Mouse (Mus musculus): ENCODE measurements around the gene Serpina1c.
"Not testable (repeated sequence)": the region's sequence is repeated elsewhere in the genome, so short reads cannot be mapped to it uniquely, and the experiment has no call there.

The Serpina1c gene

DNA sequence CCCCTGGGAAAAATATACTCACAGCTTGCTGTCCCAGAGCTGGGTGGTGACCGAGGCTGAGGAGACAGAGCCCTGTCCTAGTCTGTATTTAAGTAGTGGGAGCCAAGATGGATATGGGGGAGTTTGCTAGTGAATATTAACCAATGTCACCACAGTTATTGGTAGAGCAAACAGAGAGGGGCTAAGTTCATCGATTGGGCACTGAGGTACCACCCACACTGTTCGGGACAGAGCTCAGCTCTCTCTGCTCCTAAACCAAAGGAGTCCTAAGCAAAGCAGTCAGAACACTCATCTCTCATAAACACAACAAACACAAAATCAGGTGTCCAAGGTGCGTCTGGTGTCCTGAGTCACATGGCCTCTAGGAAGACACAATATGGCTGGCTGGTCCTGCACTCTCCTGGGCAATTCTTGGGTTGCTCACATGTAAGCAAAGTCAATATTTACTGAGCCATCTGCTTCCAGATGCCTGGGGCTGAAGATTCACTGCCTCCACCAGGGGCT is at the start of gene Serpina1c:
Gene Serpina1c (minus strand): TSS at position 51 of the 504 bp plus-strand sequence.
- DNase-seq: not testable (repeated sequence)

DNA sequence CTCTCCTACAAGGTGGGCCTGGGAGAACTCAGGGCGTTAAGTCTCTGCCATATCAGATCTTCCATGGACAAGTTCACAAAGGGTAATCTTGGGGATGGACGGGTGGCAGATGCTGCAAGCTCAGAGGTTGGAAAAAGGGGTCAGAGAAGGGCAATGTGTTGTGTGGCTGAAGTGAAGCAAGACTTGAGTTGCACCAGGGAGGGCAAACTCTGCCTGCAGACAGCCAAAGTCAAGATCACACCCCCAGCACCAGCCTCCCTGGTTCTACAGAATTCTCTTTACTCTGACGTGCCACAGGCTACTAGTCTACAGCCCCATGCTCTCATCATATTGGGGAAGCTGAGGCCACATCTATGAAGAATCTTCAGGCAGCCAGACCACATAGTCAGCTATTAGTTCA is 48.3 kb upstream of the Serpina1c start:
- not testable (repeated sequence) for DNase-seq

DNA sequence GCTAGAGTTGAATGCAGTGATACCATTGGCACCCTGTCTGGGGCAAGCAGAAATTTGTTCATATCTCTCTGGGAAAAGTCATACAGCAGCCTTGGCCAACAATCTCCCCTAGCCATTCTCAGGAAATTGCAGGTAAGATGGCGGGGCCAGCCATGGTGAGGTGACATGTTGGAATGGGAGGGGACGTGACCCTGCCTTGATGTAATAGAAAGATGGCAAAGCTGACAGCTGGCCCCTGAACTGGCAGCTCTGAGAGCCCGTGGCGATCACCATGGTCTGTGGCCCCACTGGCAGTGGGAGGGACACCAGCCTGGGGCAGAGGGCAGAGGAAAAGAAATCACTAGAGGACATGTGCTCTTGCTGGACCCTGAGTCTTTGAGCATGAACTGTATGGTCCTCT is 41.6 kb upstream of the Serpina1c start:
- no peak for DNase-seq

DNA sequence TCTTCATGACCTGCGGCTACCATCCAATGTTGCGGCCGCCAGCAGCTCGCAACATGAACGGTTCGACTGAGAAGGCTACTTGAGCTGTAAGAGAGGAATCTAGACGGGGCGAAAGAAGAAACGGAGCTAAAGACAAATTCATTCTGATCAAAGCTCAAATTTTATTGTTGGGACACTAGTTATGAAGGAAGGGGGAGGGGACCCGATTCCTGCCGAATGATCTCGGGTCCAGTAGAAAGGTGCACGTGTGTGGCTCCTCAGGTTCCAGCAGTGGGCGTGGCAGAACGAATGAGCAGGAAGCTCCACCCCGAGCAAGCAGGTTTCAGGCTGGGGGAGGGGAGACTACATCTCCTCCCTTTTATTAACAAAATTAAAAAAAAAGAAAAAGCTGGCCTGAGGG is 4.5 kb upstream of the Serpina1c start:
- not testable (repeated sequence) for DNase-seq

DNA sequence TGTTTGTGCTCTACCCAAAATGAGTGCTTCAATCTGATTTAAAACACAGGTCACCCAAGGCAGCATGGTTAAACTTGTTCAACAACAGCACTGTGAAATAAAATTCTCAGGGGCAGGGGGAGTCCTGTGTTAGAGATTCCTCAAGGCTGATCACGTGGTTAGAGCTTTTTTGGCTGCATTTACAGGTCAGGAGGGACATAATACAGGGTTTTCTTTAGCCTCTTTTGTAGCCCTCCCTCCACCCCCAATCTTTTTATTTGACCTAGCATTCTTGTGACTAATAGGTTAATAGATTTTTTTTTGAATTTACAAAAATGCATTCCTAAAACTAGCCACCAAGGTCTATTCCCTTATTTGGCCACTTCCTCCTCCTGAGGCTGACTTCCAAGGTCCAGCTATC is 3.1 kb upstream of the Serpina1c start:
- DNase-seq: not testable (repeated sequence)

DNA sequence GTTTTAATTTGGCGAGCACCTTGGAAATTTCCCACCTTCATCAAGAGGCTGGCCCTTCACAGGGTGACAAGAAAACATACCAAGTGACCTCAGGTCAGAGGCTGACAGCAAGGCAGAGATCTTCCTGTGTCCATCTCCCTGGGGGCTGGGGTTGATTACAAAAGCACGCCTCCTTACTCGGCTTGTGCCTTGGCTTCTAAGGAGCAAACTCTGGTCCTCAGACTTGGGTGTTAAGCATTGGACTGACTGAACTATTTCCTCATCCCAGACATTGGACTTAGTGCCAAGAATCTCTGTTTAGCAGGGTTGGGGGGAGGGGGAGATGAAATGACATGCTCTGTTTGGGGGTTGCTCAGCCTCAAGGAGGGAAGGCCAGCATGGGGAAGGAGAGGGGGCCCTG is 2.8 kb downstream of the Serpina1c start:
- not testable (repeated sequence) for DNase-seq

DNA sequence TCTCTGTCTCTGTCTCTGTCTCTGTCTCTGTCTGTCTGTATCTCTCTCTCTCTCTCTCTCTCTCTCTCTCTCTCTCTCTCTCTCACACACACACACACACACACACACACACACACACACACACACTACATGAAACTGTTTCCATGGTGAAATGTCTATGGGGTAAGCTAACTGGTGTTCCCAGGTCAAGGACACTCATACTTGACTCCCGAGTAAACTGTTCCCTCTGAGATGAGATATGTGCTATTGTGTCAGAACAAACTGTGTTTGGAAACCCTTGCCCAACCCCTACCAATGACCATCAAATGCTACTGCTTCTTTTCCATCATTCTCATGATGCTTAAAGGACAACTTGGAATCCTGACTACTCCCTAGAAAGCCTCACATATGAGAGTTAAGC is 37.8 kb downstream of the Serpina1c start:
- not testable (repeated sequence) for DNase-seq

DNA sequence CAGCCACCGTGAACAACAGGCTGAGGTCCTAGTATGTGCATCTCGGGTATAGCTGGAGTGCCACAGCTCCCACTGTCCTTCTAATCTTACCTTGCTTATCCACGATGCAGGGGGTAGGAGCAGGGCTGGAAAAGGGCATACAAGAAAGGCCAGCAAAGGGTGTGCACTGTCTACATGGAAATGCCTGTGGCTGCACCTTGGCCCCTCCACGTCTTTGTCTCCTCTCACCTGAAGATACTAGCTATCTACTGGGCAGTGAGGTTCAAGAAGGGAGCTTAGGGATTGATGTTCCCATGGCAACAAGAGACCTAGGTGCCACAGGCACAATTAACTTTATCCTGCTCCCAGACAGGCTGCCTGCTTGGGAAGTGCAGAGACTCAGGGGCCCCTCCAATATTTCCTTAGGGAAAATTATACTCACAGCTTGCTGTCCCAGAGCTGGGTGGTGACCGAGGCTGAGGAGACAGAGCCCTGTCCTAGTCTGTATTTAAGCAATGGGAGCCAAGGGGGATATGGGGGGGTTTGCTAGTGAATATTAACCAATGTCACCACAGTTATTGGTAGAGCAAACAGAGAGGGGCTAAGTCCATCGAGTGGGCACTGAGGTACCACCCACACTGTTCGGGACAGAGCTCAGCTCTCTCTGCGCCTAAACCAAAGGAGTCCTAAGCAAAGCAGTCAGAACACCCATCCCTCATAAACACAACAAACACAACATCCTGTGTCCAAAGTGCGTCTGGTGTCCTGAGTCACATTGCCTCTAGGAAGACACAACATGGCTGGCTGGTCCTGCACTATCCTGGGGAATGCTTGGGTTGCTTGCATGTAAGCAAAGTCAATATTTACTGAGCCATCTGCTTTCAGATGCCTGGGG is 41.3 kb downstream of the Serpina1c start, which contains the start of gene Serpina1a:
Gene Serpina1a (minus strand): TSS at position 462 of the 874 bp plus-strand sequence.
- DNase-seq: not testable (repeated sequence)

DNA sequence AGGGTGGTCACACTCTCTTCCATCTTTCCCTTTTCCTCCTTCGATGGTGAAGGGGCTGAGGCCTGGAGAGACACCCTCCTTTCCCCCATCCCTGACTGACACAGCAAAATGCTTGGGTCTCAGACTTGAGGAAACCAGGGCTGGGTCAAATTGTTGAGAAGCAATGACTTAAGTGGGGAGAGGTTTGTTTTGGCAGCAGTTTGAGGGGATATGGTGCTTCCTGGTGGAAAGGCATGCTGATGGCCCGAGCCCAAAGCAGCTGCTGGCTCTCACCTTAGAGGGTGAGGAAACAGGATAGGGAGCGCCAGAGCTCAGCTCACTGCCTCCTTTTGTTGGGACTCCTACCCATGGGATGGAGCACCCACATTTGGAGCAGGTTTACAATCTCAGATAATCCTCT is 43.7 kb downstream of the Serpina1c start:
- no peak for DNase-seq

DNA sequence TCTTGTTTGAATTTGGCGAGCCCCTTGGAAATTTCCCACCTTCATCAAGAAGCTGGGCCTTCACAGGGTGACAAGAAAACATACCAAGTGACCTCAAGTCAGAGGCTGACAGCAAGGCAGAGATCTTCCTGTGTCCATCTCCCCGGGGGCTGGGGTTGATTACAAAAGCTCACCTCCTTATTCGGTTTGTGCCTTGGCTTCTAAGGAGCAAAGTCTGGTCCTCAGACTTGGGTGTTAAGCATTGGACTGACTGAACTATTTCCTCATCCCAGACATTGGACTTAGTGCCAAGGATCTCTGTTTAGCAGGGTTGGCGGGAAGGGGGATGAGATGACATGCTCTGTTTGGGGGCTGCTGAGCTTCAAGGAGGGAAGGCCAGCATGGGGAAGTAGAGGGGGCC is 44.1 kb downstream of the Serpina1c start:
- DNase-seq: not testable (repeated sequence)

DNA sequence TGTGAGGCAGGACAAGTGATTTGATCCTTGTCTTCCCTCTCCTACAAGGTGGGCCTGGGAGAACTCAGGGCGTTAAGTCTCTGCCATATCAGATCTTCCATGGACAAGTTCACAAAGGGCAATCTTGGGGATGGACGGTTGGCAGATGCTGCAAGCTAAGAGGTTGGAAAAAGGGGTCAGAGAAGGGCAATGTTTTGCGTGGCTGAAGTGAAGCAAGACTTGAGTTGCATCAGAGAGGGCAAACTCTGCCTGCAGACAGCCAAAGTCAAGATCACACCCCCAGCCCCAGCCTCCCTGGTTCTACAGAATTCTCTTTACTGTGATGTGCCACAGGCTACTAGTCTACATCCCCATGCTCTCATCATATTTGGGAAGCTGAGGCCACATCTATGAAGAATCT is 45.1 kb downstream of the Serpina1c start:
- DNase-seq: not testable (repeated sequence)

DNA sequence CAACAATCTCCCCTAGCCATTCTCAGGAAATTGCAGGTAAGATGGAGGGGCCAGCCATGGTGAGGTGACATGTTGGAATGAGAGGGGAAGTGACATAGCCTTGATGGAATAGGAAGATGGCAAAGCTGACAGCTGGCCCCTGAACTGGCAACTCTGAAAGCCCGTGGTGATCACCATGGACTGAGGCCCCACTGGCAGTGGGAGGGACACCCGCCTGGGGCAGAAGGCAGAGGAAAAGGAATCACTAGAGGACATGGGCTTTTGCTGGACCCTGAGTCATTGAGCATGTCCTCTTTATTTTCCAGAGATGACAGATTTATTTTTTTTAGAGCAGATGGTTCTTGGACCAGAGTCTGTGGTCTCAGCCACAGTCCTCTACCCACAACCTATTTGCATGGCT is 51.7 kb downstream of the Serpina1c start:
- DNase-seq: not testable (repeated sequence)

Measured in thymus, postnatal 25 days (tissue).